Mouse (Mus musculus): ENCODE results near the gene Mogat2. TPM values are rescaled to one million over a fixed set of nuclear protein-coding genes. Genes with fewer than 3 reads are reported as not detected.

Mogat2 gene
- total RNA-seq, 2 experiments from 2014 or later, result not detected

DNA sequence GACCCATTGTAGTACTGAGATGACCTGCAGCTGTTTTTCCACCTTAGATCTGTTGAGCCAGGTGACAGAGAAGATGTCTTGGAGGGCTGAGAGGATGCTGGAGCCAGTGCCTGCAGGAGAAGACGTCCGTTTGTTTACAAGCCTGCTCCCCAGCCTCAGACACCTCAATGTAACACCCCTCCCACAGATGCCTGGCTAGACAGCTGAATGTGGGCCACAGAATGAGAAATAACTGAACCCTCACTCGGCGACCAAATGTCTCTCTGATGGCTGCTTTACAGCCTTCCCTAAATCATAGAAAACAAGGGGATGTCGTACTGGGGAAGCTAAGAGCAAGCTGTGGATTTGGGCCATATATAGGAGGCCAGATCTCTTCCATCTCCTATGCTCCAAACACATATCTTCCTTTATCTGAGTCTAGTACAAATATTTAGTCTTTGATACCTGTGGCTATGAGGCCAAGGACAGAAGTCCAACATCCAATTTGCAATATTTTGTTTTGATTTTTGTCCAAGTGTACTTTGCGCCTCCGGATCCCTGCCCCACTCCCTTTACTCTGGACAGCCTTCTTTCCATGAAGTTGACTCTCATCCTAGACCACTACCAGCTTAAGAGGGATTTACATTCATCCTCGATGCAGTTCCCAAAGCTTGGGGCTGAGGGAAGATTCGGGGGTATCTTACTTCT lies 68.6 kb downstream of the Mogat2 start:
- peak in 1 of 2 experiments; percentile 47 for DNase-seq (ENCODE audit: low spot score in 2 of 2)

Other genes starting within 250 kb of the Mogat2 start
- gene Uvrag, start 97.5 kb downstream of the Mogat2 start, total RNA-seq (2021), result 10 to 100 TPM; 51.7 to 56.8 TPM
- 10 to 100 TPM; 57.5 to 63.0 TPM for gene Dgat2, start 55.9 kb downstream of the Mogat2 start, total RNA-seq (2021)
- 100 to 1,000 TPM; 134 to 141 TPM for gene Map6, start 28.8 kb upstream of the Mogat2 start, total RNA-seq (2021)
- 10 to 100 TPM; 20.2 to 23.6 TPM for gene Serpinh1, start 114.6 kb upstream of the Mogat2 start, total RNA-seq (2021)
- 10 to 100 TPM; 29.0 to 34.2 TPM for gene Gdpd5, start 142.8 kb upstream of the Mogat2 start, total RNA-seq (2021)
- 1 to 10 TPM; 2.3 to 3.2 TPM for gene Klhl35, start 227.4 kb upstream of the Mogat2 start, total RNA-seq (2021)
- 100 to 1,000 TPM; 268 to 293 TPM for gene Rps3, start 245.1 kb upstream of the Mogat2 start, total RNA-seq (2021)